Mouse (Mus musculus) cortical plate, adult 2 months (tissue): ENCODE results near the gene Nrxn3.

ENCODE experiments used
- CTCF ChIP-seq: fragments of 200-500 bp; IDR thresholded peaks from 2 replicates; pipeline ENCODE4 v1.5.1; 2011; ENCODE audit warnings: mild to moderate bottlenecking, control low read depth, low read length; ENCODE audit not compliant: insufficient read depth; ENCODE audit errors: extremely low read depth
- POLR2A ChIP-seq: fragments of 200-500 bp; IDR thresholded peaks from 2 replicates; pipeline ENCODE4 v1.6.1; 2011; ENCODE audit warnings: mild to moderate bottlenecking, low read length, control low read depth; ENCODE audit not compliant: insufficient read depth; ENCODE audit errors: extremely low read depth

GRCm38 (mm10) chr12:88910761-88911160, 188.1 kb downstream of the Nrxn3 start:
- TF ChIP-seq POLR2A, result no peak
- TF ChIP-seq CTCF, result no peak
